Mouse (Mus musculus) kidney, postnatal 14 days (tissue): ENCODE measurements around the gene Foxl2.
A peak's percentile ranks its signal among the peaks of the same experiment; 100 is the strongest.

ENCODE experiments used
- DNase-seq: peaks from one replicate; pipeline ENCODE4 v3.0.0; 2022; ENCODE audit warnings: mixed read lengths

Foxl2 gene

DNA sequence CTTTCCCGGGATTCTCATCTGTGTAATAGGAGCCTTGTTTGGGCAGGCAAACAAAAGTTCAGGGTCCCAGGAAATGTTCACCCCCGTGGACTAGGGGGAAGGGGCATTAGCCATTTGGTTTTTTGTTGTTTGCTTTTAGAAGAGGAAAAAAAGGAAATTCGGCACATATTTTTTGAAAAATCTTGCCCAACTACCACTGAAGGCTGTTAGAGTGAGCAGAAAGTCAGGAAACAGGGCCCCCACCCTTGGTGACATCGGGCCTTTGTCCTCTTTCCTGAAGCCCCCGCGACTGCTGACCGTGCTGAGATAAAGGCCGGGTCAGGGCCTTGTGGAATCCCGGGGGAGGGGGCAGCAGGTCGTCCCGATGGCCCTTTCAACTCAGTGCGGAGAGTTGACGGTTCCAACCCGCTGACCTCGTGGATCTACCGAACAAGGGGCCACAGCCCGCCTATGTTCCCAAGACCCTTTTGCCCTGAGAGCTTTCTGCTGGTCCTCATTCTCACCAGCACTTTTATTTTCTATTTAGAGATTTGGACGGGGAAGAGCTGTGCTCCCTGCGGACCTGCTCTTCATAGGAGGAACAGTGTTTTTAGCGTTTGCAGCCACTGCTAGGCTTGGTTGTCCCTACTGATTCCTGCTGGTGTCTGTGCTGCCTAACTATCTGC, 7.5 kb downstream of the Foxl2 start:
- DNase-seq: no peak

DNA sequence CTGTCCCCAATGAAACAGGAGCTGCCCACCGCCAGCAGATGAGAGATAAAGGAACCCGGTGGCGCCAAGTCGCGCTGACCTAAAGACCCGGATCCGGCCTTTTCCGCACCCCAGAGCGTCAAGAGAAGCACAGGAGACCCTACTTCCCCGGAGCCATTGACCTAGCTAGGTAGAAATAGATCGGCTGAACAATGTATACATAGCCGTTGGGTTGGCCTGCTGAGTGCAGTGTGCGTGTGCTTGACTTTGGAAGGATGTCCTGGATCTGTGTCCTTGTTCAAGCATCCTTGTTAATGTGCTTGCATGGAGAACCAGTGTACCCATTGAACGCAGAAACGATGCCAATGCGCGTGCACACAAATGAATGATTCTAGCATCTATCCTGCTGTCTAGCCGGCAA, 8.6 kb downstream of the Foxl2 start:
- DNase-seq: no peak

DNA sequence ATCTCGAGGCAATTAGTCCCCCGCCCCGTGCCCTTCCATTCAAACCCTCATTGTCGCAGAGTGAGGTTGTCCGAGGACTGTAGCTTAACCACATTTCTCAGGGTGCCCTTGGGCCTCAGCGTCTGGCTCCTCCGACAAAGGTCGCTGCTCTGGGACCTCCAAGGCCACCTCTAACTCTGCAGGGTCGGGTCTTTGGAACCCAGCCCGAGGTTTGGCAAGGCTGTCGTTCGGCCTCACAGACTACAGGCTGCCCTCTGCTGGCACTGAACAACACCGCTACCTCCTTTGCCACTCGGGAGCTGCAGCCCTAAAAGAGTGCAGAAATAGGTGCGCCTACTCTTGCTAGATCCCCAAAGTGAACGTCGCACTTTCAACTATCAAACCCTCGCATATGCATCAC, 10.0 kb downstream of the Foxl2 start:
- DNase-seq: peak; percentile 48

DNA sequence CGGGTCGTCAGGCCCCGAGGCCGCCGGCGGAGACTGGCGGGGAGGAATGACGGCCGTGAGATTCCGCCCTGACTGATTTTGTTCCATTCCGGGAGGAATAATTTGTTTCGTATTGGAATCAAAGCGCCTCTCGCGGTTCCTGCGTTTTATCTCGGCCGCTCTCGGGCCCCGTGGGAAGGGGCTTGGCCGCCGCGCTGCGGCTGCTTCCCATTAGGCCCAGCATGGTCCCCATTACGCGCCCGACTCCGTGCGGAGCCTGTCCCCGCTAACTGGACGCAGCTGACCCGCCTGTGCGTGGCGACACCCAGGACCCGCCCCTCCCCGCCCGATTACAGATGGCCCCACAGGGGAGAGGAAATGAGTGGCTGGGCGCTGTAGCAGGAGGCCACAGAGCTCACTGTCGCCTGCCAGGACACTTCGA, 18.0 kb downstream of the Foxl2 start:
- DNase-seq: no peak

DNA sequence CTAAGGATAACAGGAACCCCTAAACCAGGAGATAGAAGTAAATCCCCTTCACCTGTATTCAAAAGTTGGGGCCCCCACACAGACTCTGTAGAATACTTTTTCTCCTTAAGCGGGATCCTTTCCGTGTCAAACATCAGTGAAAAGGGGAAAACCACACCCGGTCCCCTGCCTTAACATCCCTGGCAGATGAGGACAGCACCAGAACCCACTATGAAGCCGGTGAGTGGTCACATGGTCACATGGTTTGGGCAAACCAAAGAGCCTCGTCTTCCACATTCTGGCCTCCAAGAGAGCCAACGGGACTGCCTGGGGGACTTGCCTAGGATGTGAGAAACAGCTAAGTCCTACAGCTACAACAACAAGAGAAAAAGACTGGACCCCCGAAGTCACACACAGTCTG, 18.5 kb downstream of the Foxl2 start:
- DNase-seq: no peak

DNA sequence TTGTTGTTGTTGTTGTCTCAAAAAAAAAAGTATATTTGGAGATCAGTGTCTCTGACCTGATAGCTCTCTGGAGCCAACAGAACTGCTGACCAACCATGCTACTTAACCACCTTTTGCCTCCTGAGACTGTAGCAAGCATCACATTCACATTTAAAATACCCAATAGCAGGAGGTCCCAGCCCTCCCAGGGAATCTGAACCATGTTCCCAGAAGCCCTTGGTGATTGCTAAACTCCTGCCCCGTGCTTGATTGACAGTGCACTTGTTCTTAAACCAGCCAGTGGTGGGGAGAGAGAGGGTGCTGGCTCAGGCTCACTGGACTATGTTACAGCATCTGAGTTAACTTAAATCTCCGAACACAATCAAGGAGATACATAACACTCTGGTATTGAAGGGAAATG, 19.8 kb downstream of the Foxl2 start:
- no peak for DNase-seq

DNA sequence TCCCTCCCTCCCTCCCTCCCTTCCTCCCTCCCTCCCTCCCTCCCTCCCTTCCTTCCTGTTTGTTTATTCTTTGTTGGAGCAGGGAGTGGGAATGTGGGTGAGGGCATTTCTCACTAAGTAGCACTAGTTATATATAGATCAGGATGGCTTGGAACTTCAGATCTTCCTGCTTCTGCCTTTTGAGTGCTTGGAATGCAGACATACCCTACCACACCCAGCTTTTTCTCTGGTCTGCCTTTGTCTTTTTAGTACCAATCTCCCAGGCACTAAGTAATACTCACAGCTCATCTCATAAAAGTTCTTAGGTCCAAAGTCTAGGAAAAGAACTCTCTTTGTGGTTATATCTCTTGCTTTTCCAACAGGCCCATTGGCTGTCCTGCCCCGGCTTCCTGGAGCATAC, 21.0 kb downstream of the Foxl2 start:
- DNase-seq: no peak

DNA sequence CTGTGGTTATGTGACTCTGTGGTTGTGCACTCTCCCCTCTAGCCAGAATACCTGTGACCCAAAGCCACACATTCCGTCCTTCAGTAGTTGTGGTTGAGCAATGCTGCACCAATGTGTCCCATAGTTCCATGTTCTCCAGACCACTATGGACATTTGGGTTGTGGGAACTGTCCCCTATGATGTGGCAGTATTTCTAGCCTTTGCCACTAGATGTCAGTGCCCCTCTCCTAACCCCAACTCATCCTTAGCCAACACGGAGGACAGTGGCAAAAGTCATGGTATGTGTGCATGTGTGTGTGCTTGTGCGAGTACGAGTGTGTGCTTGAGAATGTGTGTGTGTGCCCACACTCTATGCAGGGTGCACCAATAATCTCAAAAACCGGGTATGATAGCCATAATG, 21.4 kb downstream of the Foxl2 start:
- no peak for DNase-seq

DNA sequence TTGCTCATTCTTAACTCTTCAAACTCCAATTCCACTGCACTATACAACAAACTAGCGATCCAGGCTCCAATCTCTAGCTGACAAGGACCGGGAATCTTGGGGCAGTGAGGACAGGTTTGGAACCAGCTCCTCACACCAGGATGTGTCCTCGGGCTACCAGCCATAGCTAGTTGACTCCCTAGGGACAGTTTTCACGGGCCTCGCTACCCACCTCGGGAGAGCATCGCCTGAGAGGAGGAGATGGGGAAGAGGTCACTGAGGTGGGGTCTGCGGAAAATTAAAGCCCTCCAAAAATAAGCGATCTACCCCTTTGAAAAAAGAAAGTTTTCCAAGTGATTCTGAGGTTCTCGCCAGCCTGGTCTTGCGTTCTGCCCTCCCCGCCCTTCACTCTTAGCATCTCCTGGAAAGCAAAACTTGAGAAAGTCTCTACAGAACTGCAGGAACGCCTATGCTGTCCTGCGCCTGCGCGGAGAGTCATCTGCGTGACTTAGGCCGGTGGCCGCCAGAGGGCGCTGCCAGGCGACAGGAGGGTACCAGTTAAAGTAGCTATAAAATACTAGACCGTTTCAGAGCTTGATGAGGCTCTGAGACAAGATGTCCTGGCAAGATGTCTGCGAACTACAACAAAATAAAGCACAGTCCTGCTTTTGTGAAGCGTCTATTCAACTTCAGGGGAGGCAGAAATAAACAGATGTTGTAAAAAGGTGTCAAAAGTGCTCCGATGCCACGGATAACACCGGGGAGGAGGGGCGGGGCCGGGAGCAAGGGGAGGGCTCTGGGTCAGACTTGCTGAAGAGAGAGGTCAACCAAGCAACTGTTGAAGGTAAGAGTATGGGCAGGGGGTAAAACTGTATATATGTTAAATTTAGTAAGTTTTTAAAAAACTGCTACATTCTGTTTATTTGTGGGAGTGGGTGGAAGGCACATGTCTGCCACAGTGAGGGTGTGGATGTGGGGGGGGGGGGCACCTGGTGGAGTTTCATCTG, 24.6 kb downstream of the Foxl2 start:
- DNase-seq: peak; percentile 90

DNA sequence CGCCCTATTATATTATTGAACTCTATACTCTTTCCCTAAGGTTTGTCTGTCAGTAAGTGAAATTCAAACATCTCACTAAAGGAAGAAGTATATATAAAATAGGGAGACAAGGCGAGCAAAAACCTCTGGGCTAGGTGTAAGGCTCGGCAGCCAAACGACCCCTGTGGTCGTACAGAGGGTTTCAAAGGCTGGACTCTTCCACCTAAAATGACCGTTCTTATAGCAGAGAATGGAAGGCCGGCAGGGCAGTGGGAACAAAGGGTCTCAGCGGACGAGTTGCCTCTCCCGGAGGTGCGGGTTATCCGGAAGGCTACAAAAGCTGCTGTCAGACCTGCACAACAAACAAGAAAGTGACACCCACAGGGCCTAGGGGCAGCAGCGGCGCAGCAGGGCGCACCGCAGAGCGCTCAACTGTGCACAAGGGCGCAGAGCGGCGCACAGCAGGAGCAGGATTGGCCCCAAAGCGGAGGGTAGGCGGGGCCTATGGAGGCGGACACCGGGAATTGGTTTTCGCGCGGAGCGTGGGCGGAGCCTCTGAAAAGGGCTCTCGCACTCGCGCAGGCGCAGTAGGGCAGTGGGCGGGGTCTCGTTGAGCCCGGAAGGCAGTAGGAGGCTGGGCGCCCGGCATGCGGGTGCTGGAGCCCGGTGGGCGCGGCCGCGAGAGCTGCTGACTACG, 30.9 kb downstream of the Foxl2 start, which contains the start of gene Faim:
Gene Faim (plus strand): TSS at position 574 of the 676 bp plus-strand sequence.
- peak; percentile 100 for DNase-seq

DNA sequence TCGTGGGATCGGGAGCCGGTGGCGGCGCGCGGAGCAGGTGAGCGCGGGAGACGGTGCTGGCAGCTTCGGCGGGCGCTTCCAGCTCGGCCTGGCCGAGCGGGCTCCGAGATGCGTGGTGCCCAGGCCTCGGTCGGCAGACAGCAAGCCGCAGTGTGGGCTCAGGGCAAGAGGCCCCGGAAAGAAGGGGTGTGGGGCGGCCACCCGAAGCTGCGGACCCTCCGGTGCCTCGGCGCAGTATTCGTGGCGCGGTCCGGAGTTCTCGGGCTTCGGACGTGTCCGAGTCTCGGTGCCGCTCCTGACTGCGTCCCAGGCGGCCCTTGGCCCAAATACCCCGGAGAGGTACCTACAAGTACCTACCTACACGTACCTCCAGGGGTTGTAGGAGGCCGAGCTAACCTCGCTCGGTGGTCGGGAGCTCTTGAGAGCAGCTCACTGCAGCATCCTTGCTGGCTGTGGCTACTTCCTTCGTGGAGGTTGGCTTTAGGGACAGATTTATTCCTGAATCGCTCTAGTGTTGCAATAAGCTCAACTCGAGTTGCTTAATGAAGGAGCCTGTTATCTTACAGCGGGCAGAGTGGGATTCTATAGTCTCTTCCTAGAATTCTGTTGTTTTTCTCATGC, 31.5 kb downstream of the Foxl2 start:
- DNase-seq: no peak

DNA sequence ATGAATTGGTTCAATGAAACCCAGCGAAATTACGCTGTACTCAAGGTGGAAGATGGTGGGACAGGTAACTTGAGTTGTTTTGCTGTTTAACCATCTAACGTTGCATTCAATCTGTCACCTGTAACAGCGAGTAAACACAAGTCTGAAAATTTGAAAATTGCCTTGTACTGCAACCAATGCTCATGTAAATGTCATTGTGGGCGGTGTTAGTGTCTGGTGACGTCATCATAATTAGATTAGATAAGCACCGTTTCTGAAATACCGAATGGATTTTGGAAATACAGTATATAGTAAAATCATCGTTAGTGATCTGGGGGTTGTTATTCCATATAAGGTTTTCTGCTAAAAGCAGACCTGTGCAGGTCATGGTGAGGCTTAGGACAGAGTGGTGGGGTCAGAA, 32.0 kb downstream of the Foxl2 start:
- no peak for DNase-seq

DNA sequence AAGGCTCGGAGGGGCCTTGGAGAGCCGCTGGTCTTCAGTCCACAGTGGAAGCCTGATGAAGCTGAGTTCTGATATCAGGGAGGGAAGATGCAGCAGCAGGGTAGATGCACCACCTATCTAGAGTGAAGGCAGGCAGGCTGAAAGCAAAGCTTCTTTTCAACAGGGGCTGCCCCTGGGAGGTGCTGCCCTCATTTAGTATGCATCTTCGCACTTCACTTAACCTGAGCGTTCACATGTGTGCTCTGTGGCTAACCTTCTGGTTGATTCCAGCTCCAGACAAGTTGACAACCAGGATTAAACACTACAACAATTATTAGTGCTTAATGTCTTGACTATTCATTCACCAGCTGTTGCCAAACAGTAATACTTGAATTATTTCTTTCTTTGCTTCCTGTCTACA, 39.0 kb downstream of the Foxl2 start:
- DNase-seq: no peak

DNA sequence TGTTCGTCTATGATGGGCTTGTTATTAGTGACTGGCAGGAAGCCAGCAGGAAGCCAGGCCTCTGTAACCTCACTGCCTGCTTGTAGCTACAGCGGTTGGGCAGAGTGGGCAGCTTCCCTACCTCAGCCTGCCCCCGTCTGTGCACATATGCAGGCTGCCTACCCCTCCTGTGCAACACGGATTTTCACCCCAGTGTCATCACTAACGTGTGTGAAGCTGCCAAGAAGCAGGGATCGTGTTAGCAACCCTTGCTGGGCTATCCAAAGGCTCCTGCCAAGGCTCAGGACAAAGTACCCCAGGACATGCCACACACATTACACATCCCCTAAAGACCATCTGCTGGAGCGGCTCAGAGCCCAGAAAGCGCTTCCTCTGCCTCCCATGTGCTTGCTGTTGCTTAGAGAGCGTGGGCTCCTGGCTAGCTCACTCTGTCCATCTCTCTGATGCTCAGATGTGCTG, 44.8 kb downstream of the Foxl2 start:
- DNase-seq: no peak

DNA sequence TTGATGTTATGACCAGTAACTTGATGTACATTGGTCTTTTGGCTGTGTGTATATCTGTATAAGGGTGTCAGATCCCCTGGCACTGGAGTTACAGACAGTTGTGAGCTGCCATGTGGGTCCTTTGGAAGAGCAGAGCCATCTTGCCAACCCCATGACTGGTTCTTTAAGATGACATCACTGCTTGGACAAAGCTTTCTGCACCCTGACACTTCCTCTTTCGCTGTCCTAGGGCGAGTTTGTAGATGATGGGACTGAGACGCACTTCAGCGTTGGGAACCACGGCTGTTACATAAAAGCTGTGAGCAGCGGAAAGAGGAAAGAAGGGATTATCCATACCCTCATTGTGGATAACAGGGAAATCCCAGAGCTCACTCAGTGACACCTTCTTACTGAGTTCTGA, 46.2 kb downstream of the Foxl2 start:
- DNase-seq: no peak
